Mouse (Mus musculus) forebrain, embryonic 15.5 days (tissue): Measurements from ENCODE around the gene Rab3il1. TPM values are rescaled to one million over a fixed set of nuclear protein-coding genes. Genes with fewer than 3 reads are reported as not detected.
A peak's percentile ranks its signal among the peaks of the same experiment; 100 is the strongest.

Source experiments
- ATAC-seq: fragments of 200-750 bp; cut with Nextera tagmentation; replicated peaks from 2 replicates; pipeline ENCODE4 v1.8.0; 2017; ENCODE audit warnings: mild to moderate bottlenecking, moderate TSS enrichment, moderate library complexity
- H3K27ac ChIP-seq: fragments of 300-500 bp; sonication (generic); replicated peaks from 2 replicates; pipeline ENCODE4 v1.5.1; 2015; ENCODE audit warnings: mild to moderate bottlenecking, inconsistent platforms
- H3K27me3 ChIP-seq: fragments of 300-500 bp; sonication (generic); 2 replicates; pipeline ENCODE4 v1.6.1; 2015; ENCODE audit warnings: inconsistent platforms
- H3K36me3 ChIP-seq: fragments of 300-500 bp; sonication (generic); 2 replicates; pipeline ENCODE4 v1.6.1; 2015; ENCODE audit warnings: mild to moderate bottlenecking, inconsistent platforms
- H3K4me1 ChIP-seq: fragments of 300-500 bp; sonication (generic); 2 replicates; pipeline ENCODE4 v1.6.1; 2015; ENCODE audit warnings: inconsistent platforms
- H3K4me2 ChIP-seq: fragments of 300-500 bp; sonication (generic); replicated peaks from 2 replicates; pipeline ENCODE4 v1.6.1; 2015; ENCODE audit warnings: mild to moderate bottlenecking, inconsistent platforms
- H3K4me3 ChIP-seq: fragments of 300-500 bp; sonication (generic); 2 replicates; pipeline ENCODE4 v1.5.1; 2015; ENCODE audit warnings: mild to moderate bottlenecking, inconsistent platforms
- H3K9ac ChIP-seq: fragments of 300-500 bp; sonication (generic); replicated peaks from 2 replicates; pipeline ENCODE4 v1.6.1; 2015; ENCODE audit warnings: mild to moderate bottlenecking, inconsistent platforms
- H3K9me3 ChIP-seq: fragments of 300-500 bp; sonication (generic); 2 replicates; pipeline ENCODE4 v1.6.1; 2016; ENCODE audit warnings: inconsistent platforms
- WGBS: fragments of 180-500 bp; shearing (Covaris S2); methylation state at CpG from one replicate; pipeline ENCODE4 v1.1.7; 2015; ENCODE audit warnings: mixed read lengths; 5-methylcytosine and 5-hydroxymethylcytosine counted together
- polyA plus RNA-seq: library from polyadenylated mRNA; unstranded; fragments of >200 nt; fragmentation: Nextera tagmentation; extraction: Ambion mirVana; gene quantifications from 2 replicates; pipeline ENCODE4 v1.2.1, GENCODE M21; 2015

Gene Rab3il1
- polyA plus RNA-seq, 1 experiment from 2014 or later: 17.9 TPM

DNA sequence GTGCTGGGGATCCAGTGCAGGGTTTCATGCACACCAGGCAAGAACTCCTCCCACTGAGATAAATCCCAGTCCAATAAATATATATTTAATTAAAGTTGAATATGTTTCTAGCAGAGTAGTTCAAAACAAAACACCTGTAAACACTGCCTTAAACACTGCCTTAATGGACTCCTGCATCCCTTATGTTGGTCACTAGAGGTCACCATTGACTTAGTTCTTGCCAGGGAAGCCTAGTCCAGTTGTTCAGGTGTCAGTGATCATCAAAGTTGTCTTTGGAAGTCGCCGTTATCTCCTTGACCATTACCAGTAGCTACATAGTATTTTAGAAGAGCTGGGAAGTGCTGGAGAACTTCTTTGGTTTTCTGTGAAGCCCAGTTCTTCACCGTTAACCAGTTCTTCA lies 1.1 kb upstream of the Rab3il1 start:
- H3K27me3 ChIP-seq: no peaks in the 10 kb centered on the region
- 21% methylated on average over 3 of the region's 3 CpGs for WGBS
- no peaks in the 10 kb centered on the region for H3K4me1 ChIP-seq
- no peak overlapping the region for H3K4me2 ChIP-seq
- H3K9ac ChIP-seq: no peak overlapping the region
- no peaks in the 10 kb centered on the region for H3K9me3 ChIP-seq
- no peak overlapping the region for H3K4me3 ChIP-seq
- no peak overlapping the region for H3K27ac ChIP-seq
- no peaks in the 10 kb centered on the region for H3K36me3 ChIP-seq
- ATAC-seq: no peak

DNA sequence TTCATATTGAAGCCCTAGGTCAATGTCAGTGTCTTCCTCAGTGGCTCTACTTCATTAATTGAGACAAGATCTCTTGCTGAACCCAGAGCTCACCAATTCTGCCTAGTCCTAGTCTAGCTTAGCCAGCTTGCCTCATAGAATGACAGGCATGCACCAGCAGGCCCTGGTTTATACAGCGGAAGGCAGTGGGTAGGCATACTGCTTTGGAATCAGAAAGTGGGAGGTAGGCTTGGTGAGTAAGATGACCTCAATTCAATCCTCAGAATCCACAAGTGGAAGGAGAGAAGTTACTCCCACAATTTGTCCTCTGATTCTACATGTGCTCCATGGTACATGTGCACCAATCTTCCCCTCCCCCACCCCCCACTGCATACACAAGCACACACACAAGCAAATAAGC lies 2.2 kb downstream of the Rab3il1 start:
- Histone ChIP-seq H3K36me3 (no peaks in the 10 kb centered on the region), H3K4me3 (no peak overlapping the region), H3K9ac (no peak overlapping the region), H3K27ac (no peak overlapping the region), H3K27me3 (no peaks in the 10 kb centered on the region), H3K4me1 (no peaks in the 10 kb centered on the region), H3K4me2 (no peak overlapping the region), H3K9me3 (no peaks in the 10 kb centered on the region)
- no peak for ATAC-seq
- WGBS: 100% methylated on average over 1 of the region's 1 CpGs

DNA sequence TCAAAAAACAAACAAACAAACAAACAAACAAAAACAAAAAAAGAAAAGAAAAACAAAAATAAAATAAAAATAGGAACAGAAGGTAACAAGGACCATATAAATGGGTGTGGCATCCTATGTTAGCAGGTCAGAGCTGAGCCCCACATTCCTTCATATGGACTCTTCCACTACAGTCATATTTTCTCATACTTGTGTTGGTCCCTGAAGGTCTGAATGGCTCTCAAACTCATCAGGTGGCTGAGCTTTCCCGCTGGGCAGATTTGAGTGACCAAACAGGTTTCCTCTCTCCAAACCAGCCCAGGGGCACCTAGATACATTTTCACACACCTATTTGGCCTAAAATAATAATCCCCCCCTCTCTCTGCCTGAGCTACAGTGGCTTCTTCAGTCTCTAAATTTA lies 9.9 kb downstream of the Rab3il1 start:
- no peak for ATAC-seq
- WGBS: 90% methylated on average over 1 of the region's 1 CpGs
- no peak overlapping the region for H3K4me3 ChIP-seq
- H3K9me3 ChIP-seq: no peaks in the 10 kb centered on the region
- H3K27ac ChIP-seq: no peak overlapping the region
- H3K9ac ChIP-seq: no peak overlapping the region
- H3K4me2 ChIP-seq: no peak overlapping the region
- H3K27me3 ChIP-seq: no peaks in the 10 kb centered on the region
- H3K4me1 ChIP-seq: no peaks in the 10 kb centered on the region
- no peaks in the 10 kb centered on the region for H3K36me3 ChIP-seq

DNA sequence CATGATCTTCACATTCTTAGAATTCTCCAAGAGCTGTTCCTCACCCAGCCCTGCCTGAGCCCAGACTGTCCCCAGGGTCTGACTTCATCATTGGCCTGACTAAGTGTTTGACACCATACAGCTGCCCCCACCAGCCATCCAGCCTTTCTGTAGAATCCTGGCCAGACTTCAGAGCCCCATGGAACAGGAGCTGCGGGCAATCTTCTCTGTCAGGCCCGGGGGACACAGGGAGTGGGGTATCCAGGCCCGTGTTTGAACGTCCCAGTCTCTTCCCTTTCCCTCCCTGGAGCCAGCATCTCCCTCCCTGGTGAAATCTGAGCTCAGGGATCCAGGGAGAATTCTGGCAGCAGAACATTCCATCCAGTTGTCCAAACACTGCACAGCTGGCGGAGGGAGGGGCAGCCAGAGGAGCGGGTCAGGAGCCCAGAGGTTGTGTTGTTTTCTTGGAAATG lies 11.4 kb downstream of the Rab3il1 start:
- peaks cover 5% of the 10 kb centered on the region; the same call in 1 of the 2 replicates for H3K4me1 ChIP-seq
- no peak overlapping the region for H3K4me3 ChIP-seq
- H3K36me3 ChIP-seq: no peaks in the 10 kb centered on the region
- H3K4me2 ChIP-seq: no peak overlapping the region
- WGBS: 57% methylated on average over 6 of the region's 6 CpGs
- H3K9me3 ChIP-seq: no peaks in the 10 kb centered on the region
- no peaks in the 10 kb centered on the region for H3K27me3 ChIP-seq
- ATAC-seq: no peak
- H3K27ac ChIP-seq: no peak overlapping the region
- H3K9ac ChIP-seq: no peak overlapping the region

DNA sequence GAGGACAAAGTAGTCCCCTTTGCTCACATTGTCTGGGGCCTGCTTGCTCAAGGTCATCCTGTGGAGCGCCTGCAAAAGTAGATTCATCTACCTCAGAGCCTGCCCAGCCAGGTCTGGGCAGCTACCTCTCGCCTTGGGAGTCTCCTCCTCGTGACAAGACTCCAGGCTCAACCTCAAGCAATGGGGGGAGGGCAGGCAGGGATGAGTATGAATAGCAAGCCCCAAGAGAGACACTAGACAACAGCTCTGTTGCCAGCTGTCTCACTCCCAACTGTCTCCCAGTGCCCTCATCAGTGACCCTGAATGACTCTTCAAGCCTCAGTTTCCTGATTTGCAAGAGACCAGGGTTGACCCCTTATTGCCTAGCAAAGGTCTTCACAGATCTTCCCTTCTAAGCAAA lies 11.9 kb downstream of the Rab3il1 start:
- peaks cover 10% of the 10 kb centered on the region for H3K4me1 ChIP-seq
- no peaks in the 10 kb centered on the region for H3K27me3 ChIP-seq
- no peaks in the 10 kb centered on the region for H3K36me3 ChIP-seq
- no peak overlapping the region for H3K9ac ChIP-seq
- no peak for ATAC-seq
- no peak overlapping the region for H3K4me2 ChIP-seq
- no peak overlapping the region for H3K27ac ChIP-seq
- no peak overlapping the region for H3K4me3 ChIP-seq
- no peaks in the 10 kb centered on the region for H3K9me3 ChIP-seq
- 47% methylated on average over 3 of the region's 3 CpGs for WGBS

DNA sequence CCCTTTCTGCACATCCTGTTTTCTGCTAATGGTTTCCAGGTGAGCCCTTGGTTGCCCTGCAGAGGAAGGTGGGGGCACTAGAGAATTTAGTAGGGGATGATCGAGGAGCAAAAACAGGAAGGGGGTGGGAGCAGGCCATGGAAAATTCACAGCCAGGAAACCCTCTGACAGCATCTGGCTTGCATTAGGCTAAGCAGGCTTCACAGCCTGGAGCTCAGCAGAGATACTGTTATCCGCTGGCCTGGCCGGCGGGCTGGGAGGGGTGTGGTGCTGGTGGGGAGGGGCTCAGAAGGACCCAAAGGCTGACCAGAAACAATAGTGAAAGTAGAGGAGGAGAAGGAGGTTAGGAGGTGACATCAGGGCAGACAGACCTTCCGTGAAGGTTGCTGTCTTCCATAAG lies 12.4 kb downstream of the Rab3il1 start:
- 82% methylated on average over 5 of the region's 5 CpGs for WGBS
- no peaks in the 10 kb centered on the region for H3K9me3 ChIP-seq
- H3K4me2 ChIP-seq: no peak overlapping the region
- no peak overlapping the region for H3K27ac ChIP-seq
- ATAC-seq: no peak
- no peak overlapping the region for H3K9ac ChIP-seq
- peaks cover 15% of the 10 kb centered on the region for H3K4me1 ChIP-seq
- H3K27me3 ChIP-seq: no peaks in the 10 kb centered on the region
- H3K4me3 ChIP-seq: no peak overlapping the region
- no peaks in the 10 kb centered on the region for H3K36me3 ChIP-seq

DNA sequence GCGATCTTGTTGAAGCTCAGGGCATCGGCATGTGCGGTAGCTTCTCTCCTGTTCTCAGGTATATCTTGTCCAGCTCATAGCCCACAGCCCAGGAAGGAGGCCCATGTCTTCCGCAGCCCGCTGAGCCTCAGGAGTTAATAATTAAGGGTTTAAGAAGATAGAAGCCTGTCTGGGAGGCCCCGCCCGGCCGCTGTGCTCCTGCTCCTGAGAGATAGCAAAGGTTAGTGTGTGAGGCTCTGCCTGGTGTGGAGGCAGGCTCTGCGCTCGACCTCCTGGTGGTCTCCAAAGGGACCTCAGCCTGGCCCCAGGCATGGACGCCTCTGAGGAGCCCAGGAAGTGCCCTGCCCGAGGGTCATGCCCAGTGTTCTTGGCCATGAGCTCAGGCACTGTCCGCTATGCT lies 13.4 kb downstream of the Rab3il1 start:
- no peak overlapping the region for H3K27ac ChIP-seq
- H3K9ac ChIP-seq: no peak overlapping the region
- no peak for ATAC-seq
- peaks cover 21% of the 10 kb centered on the region for H3K4me1 ChIP-seq
- H3K9me3 ChIP-seq: no peaks in the 10 kb centered on the region
- no peaks in the 10 kb centered on the region for H3K36me3 ChIP-seq
- no peak overlapping the region for H3K4me3 ChIP-seq
- no peaks in the 10 kb centered on the region for H3K27me3 ChIP-seq
- no peak overlapping the region for H3K4me2 ChIP-seq
- 82% methylated on average over 13 of the region's 13 CpGs for WGBS

DNA sequence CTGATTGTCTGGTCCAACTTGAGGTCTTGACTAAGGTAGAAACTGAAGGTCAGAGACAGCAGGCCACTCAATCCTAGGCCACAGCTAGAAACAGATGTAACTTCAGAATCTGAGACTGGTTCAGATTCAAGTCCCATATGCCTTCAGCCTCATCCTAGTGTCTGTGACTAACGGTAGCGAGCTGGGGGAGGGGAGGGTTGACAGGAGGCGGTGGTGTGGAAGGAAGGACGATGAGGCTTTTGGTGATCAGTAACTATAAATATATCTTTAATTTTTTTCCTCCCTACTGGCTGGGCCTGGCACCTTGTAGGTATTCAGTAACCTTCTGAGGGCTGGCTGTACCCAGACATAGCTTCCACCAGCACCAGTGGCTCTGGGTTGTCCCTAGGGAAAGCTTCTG lies 14.0 kb downstream of the Rab3il1 start:
- 88% methylated on average over 4 of the region's 4 CpGs for WGBS
- Histone ChIP-seq H3K27ac (no peak overlapping the region), H3K4me1 (peaks cover 21% of the 10 kb centered on the region), H3K9ac (no peak overlapping the region), H3K4me3 (no peak overlapping the region), H3K36me3 (no peaks in the 10 kb centered on the region), H3K9me3 (no peaks in the 10 kb centered on the region), H3K4me2 (no peak overlapping the region), H3K27me3 (no peaks in the 10 kb centered on the region)
- ATAC-seq: no peak

DNA sequence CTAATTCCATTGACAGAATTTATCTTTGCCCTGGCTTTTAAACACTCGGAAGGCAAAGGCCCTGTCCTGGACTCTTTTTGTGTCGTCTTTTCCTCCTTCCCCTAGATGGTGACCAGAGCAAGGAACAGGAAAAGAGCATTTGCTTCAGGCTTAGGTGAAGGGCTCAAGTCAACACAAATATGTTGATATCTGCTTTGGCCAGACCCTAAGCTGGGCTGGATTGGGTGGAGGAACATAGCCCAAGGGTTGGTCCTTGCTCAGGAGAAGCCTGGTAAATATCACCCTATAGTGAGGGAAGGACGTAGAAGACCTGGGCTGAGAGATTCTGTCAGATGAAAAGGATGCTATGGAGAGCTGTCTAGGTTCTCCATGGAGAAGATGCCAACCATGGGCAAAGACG lies 14.7 kb downstream of the Rab3il1 start:
- Histone ChIP-seq H3K4me3 (no peak overlapping the region), H3K27ac (no peak overlapping the region), H3K36me3 (no peaks in the 10 kb centered on the region), H3K9me3 (no peaks in the 10 kb centered on the region), H3K4me1 (peaks cover 21% of the 10 kb centered on the region), H3K27me3 (no peaks in the 10 kb centered on the region), H3K4me2 (no peak overlapping the region), H3K9ac (no peak overlapping the region)
- 89% methylated on average over 4 of the region's 4 CpGs for WGBS
- ATAC-seq: no peak

DNA sequence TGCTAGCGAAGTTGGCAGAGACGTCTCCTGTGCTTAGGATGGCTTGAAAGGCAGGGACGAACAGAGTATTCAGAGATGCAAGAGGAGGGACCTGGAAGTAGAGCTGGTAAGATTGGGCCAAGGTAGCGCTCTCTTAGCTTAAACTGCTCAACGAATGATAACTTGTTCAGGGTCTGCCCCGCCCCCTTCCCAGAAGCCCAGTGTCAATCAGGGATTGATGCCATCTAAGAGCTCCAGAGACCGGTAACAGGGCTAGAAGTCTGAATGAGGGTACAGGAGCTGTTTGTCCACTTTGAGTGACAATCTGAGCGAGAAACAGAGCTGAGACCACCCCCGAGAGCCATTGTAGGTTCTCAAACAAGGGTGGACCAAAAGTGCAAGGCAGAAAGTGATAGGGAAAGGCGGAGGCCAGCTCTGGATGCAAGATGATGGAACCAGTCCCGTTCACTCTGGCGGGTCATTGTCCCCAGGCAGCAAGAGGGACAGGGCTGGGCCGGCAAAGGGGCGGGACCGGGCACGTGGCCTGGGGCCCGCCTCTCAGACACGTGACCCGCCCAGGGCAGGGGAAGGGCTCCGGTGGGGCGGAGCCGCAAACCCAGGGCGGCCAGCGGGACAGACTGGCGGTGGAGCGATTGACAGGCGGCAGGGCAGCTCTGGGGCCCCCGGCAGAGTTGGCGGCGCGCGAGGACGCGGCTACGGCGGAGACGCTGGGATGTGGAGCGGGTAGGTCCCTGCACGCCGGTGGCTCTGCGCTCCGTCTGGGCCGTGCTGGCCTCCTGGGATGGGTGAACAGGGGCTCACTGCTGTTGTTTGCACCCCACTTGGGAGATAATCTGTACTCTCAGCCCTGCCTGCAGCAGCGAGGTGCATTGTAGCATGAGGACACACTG lies 16.4 kb downstream of the Rab3il1 start:
- ATAC-seq: peak; percentile 94
- 5% methylated on average over 44 of the region's 44 CpGs for WGBS
- peak overlapping the region; percentile 61 for H3K9ac ChIP-seq
- H3K27me3 ChIP-seq: no peaks in the 10 kb centered on the region
- H3K27ac ChIP-seq: peak overlapping the region; percentile 9; the same call in 1 of the 2 replicates
- no peaks in the 10 kb centered on the region for H3K36me3 ChIP-seq
- H3K4me2 ChIP-seq: peak overlapping the region; percentile 82
- peak overlapping the region; percentile 55 for H3K4me3 ChIP-seq
- H3K4me1 ChIP-seq: peaks cover 21% of the 10 kb centered on the region
- H3K9me3 ChIP-seq: no peaks in the 10 kb centered on the region

DNA sequence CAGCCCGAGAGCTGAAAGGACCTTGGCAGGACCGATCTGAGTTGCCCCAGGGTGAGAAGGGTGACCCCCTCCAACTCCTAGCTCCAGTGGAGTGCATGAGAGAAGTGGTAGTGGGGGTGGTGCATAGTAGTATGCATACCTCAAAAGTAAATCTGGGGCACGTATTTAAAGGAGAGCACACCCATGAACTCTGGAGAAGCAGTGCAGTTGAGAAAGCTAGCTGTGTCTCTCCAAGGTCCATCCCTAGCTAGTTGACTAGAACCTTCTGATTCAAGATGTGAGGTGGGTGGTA lies 17.0 kb downstream of the Rab3il1 start:
- Histone ChIP-seq H3K27ac (0 out of 2 replicates have a peak overlapping the region, but pooled peaks have one; percentile 9), H3K4me3 (peak overlapping the region; percentile 55), H3K9me3 (no peaks in the 10 kb centered on the region), H3K9ac (peak overlapping the region; percentile 61), H3K27me3 (no peaks in the 10 kb centered on the region), H3K36me3 (no peaks in the 10 kb centered on the region), H3K4me1 (peaks cover 21% of the 10 kb centered on the region), H3K4me2 (peak overlapping the region; percentile 82)
- 2% methylated on average over 3 of the region's 3 CpGs for WGBS
- peak; percentile 60; the same call in 1 of the 2 replicates for ATAC-seq

DNA sequence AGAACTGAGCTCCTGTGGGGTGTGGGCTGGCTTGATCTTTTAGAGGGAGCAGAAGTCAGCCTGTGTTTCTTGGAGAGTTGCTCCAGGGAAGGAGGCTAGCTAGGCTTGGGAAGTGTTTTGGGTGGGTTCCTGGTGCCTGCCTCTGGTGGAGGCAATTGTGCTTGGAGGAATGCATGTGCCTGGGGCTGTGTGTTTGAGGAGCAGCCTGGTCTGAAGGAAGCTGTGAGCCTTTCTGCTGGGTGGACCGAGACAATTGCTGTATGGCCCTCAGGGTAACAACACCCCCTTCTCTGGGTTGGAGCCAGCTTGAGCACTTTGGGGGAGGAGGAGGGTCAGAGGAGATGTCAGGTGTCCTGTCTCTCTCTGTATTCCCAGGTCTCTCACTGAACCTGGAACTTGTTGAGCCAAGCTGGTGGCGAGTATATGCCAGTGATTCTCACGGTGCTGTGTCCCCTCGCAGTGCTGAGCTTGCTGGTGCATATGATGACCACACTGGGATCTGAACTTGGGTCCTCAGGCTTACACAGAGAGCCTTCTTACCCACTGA lies 17.8 kb downstream of the Rab3il1 start:
- Histone ChIP-seq H3K9me3 (no peaks in the 10 kb centered on the region), H3K4me3 (peak overlapping the region; percentile 55; the same call in 1 of the 2 replicates), H3K4me2 (peak overlapping the region; percentile 82), H3K9ac (no peak overlapping the region), H3K36me3 (no peaks in the 10 kb centered on the region), H3K27me3 (no peaks in the 10 kb centered on the region), H3K4me1 (peaks cover 21% of the 10 kb centered on the region), H3K27ac (no peak overlapping the region)
- no peak for ATAC-seq
- 76% methylated on average over 4 of the region's 4 CpGs for whole genome bisulfite sequencing
